Mouse (Mus musculus) left cerebral cortex, adult 18-20 months (tissue): ENCODE measurements around the gene Tmie. TPM values are rescaled to one million over a fixed set of nuclear protein-coding genes. Genes with fewer than 3 reads are reported as not detected.

ENCODE experiments used
- DNase-seq, 2 experiments: peaks; one replicate each; pipeline ENCODE4 v3.0.0; 2021 to 2022; ENCODE audit warnings: low spot score in 2 of 2, mixed read lengths in 1 of 2
- total RNA-seq, 2 experiments: library from RNA; stranded (reverse); gene quantifications; 2 replicates each; pipeline ENCODE4 v1.2.3; 2021

Tmie gene
- total RNA-seq, 2 experiments from 2014 or later, result 3.2 to 4.3 TPM

- no peak for DNase-seq
Measured at GRCm38 (mm10) chr9:110890026-110890783, 10.3 kb upstream of the Tmie start.

GRCm38 (mm10) chr9:110888935-110889334, 9.0 kb upstream of the Tmie start:
- no peak for DNase-seq

GRCm38 (mm10) chr9:110887388-110888303, 7.7 kb upstream of the Tmie start:
- DNase-seq, result no peak

- DNase-seq, result no peak
Measured at GRCm38 (mm10) chr9:110881953-110882352, 2.0 kb upstream of the Tmie start.

- no peak for DNase-seq
Measured at GRCm38 (mm10) chr9:110880772-110881171, 859 bp upstream of the Tmie start.

- DNase-seq, result peak in 1 of 2 experiments; percentile 4
Measured at GRCm38 (mm10) chr9:110879191-110879920, 557 bp downstream of the Tmie start, which contains the start of gene Als2cl. Als2cl (plus strand) TSS chr9:110879870.

- no peak for DNase-seq
Measured at GRCm38 (mm10) chr9:110877888-110878287, 2.0 kb downstream of the Tmie start.

GRCm38 (mm10) chr9:110877353-110877752, 2.6 kb downstream of the Tmie start:
- no peak for DNase-seq

- DNase-seq, result no peak
Measured at GRCm38 (mm10) chr9:110875288-110875695, 4.6 kb downstream of the Tmie start.

GRCm38 (mm10) chr9:110874660-110875191, 5.2 kb downstream of the Tmie start:
- no peak for DNase-seq

GRCm38 (mm10) chr9:110873681-110874659, 5.9 kb downstream of the Tmie start:
- DNase-seq, result no peak

GRCm38 (mm10) chr9:110871030-110871429, 8.9 kb downstream of the Tmie start:
- DNase-seq, result peak; percentile 70 to 72

GRCm38 (mm10) chr9:110858967-110859596, 20.8 kb downstream of the Tmie start:
- DNase-seq, result no peak

GRCm38 (mm10) chr9:110858523-110858922, 21.4 kb downstream of the Tmie start:
- DNase-seq, result no peak

GRCm38 (mm10) chr9:110857781-110858472, 22.0 kb downstream of the Tmie start, which contains the start of gene Prss50:
Prss50 (plus strand) TSS chr9:110857967.
- DNase-seq, result no peak

GRCm38 (mm10) chr9:110856920-110857319, 23.0 kb downstream of the Tmie start:
- DNase-seq, result no peak

GRCm38 (mm10) chr9:110855903-110856302, 24.0 kb downstream of the Tmie start:
- no peak for DNase-seq

- no peak for DNase-seq
Measured at GRCm38 (mm10) chr9:110849162-110849561, 30.8 kb downstream of the Tmie start.

- DNase-seq, result no peak
Measured at GRCm38 (mm10) chr9:110844206-110844605, 35.7 kb downstream of the Tmie start, which contains the start of gene Prss46. Prss46 (plus strand) TSS chr9:110844506.
